Mouse (Mus musculus) heart, adult 9 months (tissue): ENCODE results near the gene Cd247.
A peak's percentile ranks its signal among the peaks of the same experiment; 100 is the strongest.

ENCODE experiments used
- DNase-seq, 2 experiments: peaks; one replicate each; pipeline ENCODE4 v3.0.0; 2022; ENCODE audit warnings: low spot score in 2 of 2

Cd247 gene

DNA sequence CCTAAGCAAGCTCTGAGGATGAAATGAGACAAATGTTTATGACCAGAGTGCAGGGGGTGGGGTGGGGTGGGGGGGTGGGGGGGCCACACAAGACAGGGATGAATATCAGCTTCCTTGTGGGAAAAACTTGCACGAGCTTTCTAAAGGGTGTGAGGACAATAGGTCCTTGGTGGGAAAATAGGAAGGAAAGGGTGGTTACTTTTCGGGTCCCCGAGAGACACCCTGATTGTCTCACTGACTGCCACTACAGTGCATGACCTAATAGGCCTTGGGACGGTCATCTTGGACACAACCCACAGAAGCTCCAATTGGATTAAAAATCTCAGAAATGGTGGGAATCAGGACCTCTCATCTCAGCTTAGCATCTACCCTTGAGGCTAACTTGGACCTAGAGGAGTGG is 30.7 kb downstream of the Cd247 start:
- peak; percentile 20 to 64 for DNase-seq

- no peak for DNase-seq
These were observed 33.5 kb downstream of the Cd247 start for GRCm38 (mm10) chr1:165822031-165822430.

GRCm38 (mm10) chr1:165828173-165828572 is 39.7 kb downstream of the Cd247 start:
- no peak for DNase-seq

- no peak for DNase-seq
These were observed 40.1 kb downstream of the Cd247 start for GRCm38 (mm10) chr1:165828615-165829014.

- no peak for DNase-seq
These were observed 41.4 kb downstream of the Cd247 start for GRCm38 (mm10) chr1:165829890-165830289.

- DNase-seq = no peak
These were observed 44.8 kb downstream of the Cd247 start for GRCm38 (mm10) chr1:165833244-165833643.

GRCm38 (mm10) chr1:165833910-165834632 is 45.6 kb downstream of the Cd247 start:
- DNase-seq = no peak

DNA sequence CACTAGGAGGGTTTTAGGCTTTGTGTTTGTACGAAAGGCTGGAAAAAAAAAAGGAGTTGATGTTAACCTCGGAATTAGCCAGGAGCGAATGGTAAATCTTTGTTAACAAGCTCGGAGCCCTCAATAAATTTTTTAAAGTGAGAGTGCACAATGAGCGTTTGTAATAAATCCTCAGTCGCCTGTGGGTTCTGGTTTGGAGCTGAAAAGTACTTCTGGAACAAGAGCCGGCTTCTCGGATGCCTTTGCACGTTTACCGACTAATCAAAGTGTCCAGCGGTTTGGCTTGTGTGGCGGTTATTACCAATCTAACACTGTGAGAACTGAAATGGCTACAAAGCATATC is 46.1 kb downstream of the Cd247 start:
- DNase-seq = no peak

DNA sequence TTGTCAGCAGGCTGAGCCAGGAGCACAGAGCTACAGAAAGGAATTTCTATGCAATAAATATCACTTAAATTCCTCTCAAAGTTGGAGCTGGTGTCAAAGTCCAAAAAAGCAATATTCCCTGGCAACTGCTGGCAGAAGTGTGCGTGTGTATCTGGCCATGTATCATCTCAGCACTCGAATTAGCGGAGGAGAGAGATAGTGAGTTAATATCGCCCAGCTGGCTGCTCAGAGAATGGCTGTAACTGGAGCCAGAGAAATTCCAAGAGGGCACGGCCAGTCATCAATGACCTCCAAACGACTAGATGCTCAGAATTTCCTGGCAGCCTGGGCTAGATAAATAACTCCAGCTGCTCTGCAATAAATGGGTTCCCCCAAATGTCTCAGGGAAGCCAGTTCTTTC is 48.0 kb downstream of the Cd247 start:
- DNase-seq = no peak

- DNase-seq = peak; percentile 39 to 62
These were observed 49.1 kb downstream of the Cd247 start for GRCm38 (mm10) chr1:165837546-165837945.

- DNase-seq = no peak
These were observed 50.7 kb downstream of the Cd247 start for GRCm38 (mm10) chr1:165839201-165839600.

DNA sequence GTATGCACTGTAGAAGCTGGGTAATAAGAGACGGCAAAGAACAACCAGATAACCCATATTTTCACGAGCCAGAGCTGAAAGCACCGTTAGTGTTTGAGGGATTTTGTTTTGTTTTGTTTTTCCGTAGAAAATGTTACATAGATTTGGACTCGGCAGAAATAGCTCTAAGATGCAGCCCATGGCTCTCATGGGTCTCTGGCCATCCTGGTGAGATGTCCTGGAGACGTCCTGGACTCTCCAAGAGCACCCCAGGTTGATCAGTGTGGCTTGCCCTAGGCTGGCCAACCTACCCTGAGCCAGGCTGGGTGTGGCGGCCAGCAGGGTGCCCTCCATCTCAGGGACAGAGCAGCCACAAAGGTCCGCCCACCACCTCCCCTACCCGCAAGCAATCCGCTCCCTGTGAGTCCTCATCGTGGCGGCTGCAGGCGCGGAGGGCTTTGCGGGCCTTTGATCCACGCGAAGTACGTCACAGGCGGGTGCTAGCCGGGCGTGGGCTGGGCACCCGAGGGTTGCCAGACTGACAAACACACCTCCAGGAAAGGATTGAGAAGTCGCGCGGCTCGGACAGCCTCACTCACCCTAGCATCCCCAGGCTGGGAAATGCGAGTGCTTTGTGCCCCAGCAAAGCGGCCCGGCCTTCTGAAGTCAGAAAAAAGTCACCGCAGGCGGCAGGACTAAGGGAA is 52.2 kb downstream of the Cd247 start:
- DNase-seq = no peak

DNA sequence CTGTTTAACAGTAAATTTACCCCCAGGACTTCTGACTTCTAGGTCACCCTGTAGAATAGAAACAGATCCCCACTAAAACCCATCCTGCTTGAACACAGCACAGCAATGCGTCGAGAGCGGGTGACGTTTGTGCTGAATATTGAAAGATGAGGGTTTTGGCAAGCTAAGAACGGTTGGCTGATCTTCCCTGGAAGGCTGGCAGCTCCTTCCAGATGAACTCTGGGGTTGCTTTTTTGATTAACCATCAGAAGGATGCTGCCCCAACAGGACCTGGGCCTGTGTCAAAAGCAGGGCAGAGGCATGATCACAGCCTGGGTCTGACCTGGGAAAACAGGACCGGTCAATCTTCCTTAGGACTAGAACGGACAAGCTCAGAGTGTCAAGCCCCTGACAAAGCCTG is 53.7 kb downstream of the Cd247 start:
- no peak for DNase-seq

DNA sequence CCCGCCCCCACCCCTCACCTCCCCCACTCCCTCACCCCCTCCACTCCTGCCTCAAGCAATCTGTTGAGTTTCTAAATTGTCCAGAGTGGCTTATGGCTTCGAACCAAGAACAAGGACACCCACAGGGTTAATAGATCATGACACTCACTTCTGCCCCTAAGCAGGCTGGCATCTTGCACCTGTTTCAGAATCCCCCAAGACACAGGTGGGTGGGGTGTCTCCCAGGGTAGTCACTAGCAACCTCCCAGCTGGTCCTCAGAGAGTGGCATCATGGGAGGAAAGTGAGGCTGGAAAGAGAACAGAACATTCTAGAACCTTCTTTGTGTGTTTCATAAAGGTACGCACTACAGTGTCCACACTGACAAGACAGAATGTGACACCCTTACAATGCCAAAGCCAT is 55.1 kb downstream of the Cd247 start:
- no peak for DNase-seq

- DNase-seq = no peak
These were observed 56.0 kb downstream of the Cd247 start for GRCm38 (mm10) chr1:165844466-165844951.

DNA sequence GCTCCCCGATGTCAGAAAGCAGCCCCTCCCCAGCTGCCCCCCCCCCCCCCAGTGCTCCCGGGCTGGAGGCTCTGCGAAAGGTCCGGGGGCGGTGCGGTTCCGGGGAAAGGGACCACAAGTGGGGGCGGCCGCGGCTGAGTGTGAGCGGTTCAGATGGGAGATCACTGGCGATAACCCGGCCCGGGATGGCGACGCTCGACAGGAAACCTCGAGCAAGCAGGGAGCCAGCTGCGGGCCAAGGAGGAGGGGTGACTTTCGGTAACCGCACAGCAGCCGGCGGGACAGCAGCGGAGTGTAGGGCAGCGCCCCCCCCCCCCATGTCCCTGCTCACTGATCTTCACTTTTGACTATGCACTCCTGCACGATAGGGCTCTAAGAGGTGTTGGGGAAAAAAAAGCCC is 56.5 kb downstream of the Cd247 start:
- no peak for DNase-seq

DNA sequence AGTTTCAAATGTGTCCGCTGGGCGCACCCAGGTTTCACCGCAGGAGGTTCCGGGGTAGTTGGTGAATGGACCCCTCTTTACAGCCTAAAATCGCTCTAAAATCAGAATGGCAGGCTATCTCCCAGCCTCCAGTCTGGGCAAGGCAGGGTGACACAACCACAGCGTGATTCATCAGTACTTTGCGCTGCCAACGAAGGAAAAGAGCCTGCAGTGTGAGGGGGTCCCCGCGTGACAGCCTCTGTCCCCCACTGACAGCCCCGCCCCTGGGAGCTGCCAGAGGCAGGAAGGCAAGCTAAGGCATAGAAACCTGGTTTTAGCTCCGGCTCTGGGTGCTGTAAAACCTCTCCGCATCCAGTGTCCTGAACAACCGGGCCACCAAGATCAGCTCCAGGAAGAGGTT is 56.9 kb downstream of the Cd247 start:
- DNase-seq = peak in 1 of 2 experiments; percentile 10

- no peak for DNase-seq
These were observed 59.9 kb downstream of the Cd247 start for GRCm38 (mm10) chr1:165848417-165848816.

DNA sequence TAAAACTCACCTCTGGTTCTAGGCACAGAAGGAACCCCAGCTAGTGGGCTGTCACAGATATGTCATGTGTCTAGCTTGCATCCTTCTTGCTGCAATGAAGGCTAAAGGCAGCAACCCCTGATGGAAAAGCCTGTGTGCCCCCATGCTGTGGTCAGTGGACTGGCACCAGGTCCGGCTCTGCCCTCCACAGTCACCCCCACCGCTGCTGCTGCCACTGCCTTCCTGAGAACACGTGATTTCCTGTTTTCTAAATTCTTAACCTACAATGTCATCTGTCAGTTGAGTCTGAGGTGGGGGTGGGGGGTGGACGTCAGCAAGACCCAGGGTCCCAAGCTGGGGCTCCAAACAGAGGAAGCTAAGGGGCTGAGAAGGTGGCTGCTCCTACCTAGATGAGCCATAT is 60.4 kb downstream of the Cd247 start:
- DNase-seq = no peak

DNA sequence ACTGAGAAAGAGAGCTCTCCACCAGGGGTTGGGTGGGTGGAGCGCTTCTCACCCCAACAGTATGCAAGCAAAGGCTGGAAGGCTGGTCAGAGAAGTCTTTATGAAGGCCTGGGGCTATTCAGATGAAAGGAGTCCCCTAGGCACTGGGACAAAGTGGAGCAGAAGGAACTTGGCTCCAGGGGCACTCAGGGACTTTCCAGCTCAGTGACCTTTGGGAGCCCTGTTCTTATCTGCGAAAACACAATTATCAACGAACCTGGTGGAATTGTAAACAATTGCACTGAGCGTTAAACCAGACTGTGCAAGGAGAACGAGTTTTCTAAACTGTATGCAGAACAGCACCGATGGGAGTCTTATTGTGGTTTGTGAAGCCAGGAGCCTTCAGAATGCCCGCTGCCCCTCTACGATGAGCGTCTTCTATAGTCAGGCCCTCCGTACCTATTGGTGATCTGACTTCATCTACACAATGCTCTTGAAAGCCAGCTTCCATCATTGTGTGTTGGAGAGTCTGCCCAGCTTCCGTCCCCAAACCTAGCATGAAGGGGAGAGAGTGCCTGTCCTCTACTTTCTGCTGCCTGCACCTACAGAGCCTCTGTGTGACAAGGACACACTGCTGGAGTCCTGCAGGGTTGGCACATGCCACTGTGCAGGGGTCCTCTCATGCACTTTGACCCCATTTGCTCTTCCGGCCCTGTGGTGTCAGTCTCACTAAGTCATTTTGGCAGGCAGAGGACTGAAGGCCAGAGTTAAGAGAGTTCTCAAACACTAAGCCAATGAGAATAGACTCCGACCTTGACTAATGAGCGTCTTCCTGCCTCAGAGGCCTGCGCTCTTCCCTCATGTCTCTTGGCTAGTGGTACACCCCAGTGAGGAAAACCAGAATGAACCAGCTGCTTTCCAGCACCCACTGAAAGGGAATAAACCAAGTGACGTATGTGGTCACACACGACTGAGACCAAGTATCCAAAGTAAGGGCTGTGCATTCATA is 61.3 kb downstream of the Cd247 start:
- DNase-seq = no peak

GRCm38 (mm10) chr1:165852131-165852530 is 63.6 kb downstream of the Cd247 start:
- no peak for DNase-seq

DNA sequence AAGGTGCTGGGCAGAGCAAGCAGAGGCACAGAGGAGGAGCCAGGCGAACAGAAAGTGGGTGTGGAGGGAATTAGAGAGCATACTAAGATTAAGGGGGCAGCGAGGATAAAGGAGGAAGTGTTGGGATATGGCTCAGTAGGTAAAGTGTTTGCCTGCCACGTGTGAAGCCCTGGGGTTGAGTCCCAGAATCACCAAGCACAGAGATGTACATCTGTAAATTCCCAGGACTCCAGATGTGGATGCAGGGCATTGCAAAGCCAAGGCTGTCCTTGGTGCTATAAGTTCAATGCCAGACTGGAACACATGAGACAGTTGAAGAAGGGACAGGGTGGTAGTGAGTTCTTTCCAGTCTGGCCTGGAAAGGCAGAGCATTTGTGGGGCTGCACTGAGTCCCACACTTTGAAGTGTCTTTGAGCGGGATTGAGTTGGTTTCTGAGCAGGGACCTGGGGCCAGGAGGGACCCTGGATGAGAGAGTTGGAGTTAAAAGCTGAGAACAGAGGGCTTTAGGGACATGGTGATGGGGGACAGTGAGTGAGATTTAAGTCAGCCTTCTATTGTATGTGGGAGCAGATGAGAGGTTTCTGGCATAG is 64.7 kb downstream of the Cd247 start:
- DNase-seq = no peak
